ENCODE assay signal across 11 mouse cellular contexts in the genomic region with DNA sequence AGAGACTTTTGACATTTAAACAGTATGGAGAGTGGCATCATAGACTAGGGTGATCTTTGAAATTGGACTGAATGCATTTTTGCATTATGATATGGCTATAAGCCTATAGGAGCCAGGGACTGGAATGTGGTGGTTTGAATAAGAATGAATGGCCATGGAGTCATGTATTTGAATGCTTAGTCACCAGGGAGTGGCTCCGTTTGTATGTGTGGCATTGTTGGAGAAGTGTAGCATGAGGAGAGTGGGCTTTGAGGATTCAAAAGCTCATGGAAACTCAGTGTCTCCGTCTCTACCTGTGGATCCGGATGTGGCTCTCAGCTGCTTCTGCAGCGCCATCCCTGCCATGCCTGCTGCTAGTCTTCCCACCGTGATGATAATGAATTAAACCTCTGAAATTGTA. TPM values are rescaled to one million over a fixed set of nuclear protein-coding genes. Genes with fewer than 3 reads are reported as not detected.
A peak's percentile ranks its signal among the peaks of the same experiment; 100 is the strongest.
DNase-seq lines count a peak whose midpoint lies in the region; ATAC-seq and TF ChIP-seq lines count a peak whose summit lies in the region.
"Had no signal": no experiment of that assay in that cellular context is flagged by ENCODE, and none has a peak within 500 bp of the region (broad histone marks: within the 10 kb centered on the region; RNA-seq: fewer than 3 reads in every experiment).

No protein-coding gene starts in this region.

- H3ac ChIP-seq in C2C12 (ENCODE audit: control insufficient read depth, insufficient read length, low read depth): no peak overlapping the region

- TF ChIP-seq CTCF in C2C12 (IDR thresholded peaks at IDR 0.05; ENCODE audit: control insufficient read depth, insufficient read depth, insufficient read length): no peak
- TF ChIP-seq CTCF in thymus, adult 2 months (IDR thresholded peaks at IDR 0.05; ENCODE audit: borderline replicate concordance, control insufficient read depth, extremely low read depth, insufficient read depth, low read length, poor library complexity): no peak

- H3K9ac ChIP-seq in heart, embryonic 12.5 days: no peak overlapping the region
- H3K9ac ChIP-seq in forebrain, embryonic 14.5 days (ENCODE audit: low read length): 0 out of 2 replicates have a peak overlapping the region, but pooled peaks have one; percentile 21
- H3K9ac ChIP-seq in midbrain, embryonic 13.5 days (replicated peaks): peak overlapping the region; percentile 54; the same call in 1 of the 2 replicates

- H3K79me3 ChIP-seq in C2C12 (ENCODE audit: low read depth): peaks cover 68% of the 10 kb centered on the region

- WGBS in heart, embryonic 12.5 days: 72% methylated on average over 5 of the region's 5 CpGs
- 6% methylated on average over 5 of the region's 5 CpGs for WGBS in forebrain, embryonic 14.5 days
- WGBS in midbrain, embryonic 13.5 days: 13% methylated on average over 5 of the region's 5 CpGs
- 99% methylated on average over 5 of the region's 5 CpGs for WGBS in thymus, adult 2 months

- ATAC-seq in heart, embryonic 12.5 days (ENCODE audit: insufficient number of reproducible peaks, low FRiP score): no peak
- no peak for ATAC-seq in forebrain, embryonic 14.5 days
- ATAC-seq in midbrain, embryonic 13.5 days: 0 out of 2 replicates have a peak, but pooled peaks have one; percentile 2
- ATAC-seq: activated CD4-positive, CD25-positive, alpha-beta regulatory T cell, adult 4 months; intestine, postnatal 0 days had no signal

- TF ChIP-seq POLR2A in thymus, adult 2 months (IDR thresholded peaks at IDR 0.05; ENCODE audit: control insufficient read depth, extremely low read depth, insufficient read depth, low read length, poor library complexity): no peak

- H3K4me1 ChIP-seq in heart, embryonic 12.5 days (replicated peaks): peaks cover 34% of the 10 kb centered on the region
- peaks cover 25% of the 10 kb centered on the region for H3K4me1 ChIP-seq in forebrain, embryonic 14.5 days (ENCODE audit: control insufficient read depth, insufficient read depth, low read length)
- peaks cover 46% of the 10 kb centered on the region for H3K4me1 ChIP-seq in midbrain, embryonic 13.5 days (replicated peaks)
- H3K4me1 ChIP-seq in thymus, adult 2 months (replicated peaks; ENCODE audit: control insufficient read depth, insufficient read depth, low read length): peaks cover 8% of the 10 kb centered on the region

- no peaks in the 10 kb centered on the region for H3K9me3 ChIP-seq in heart, embryonic 12.5 days (replicated peaks)
- no peaks in the 10 kb centered on the region for H3K9me3 ChIP-seq in forebrain, embryonic 14.5 days (replicated peaks; ENCODE audit: control insufficient read depth, low read length)
- no peaks in the 10 kb centered on the region for H3K9me3 ChIP-seq in midbrain, embryonic 13.5 days

- H3K79me2 ChIP-seq in C2C12 (ENCODE audit: control insufficient read depth, insufficient read depth): peaks cover 100% of the 10 kb centered on the region

- peak overlapping the region; percentile 30; the same call in 1 of the 2 replicates for H3K27ac ChIP-seq in heart, embryonic 12.5 days (ENCODE audit: poor library complexity, severe bottlenecking)
- peak overlapping the region; percentile 72 for H3K27ac ChIP-seq in forebrain, embryonic 14.5 days (ENCODE audit: low read depth, low read length)
- peak overlapping the region; percentile 81 for H3K27ac ChIP-seq in midbrain, embryonic 13.5 days
- H3K27ac ChIP-seq in thymus, adult 2 months (ENCODE audit: control insufficient read depth, insufficient read depth, low read length): no peak overlapping the region

- H3K27me3 ChIP-seq in heart, embryonic 12.5 days (replicated peaks): no peaks in the 10 kb centered on the region
- H3K27me3 ChIP-seq in C2C12 (ENCODE audit: control insufficient read depth, insufficient read depth, insufficient read length): no peaks in the 10 kb centered on the region
- no peaks in the 10 kb centered on the region for H3K27me3 ChIP-seq in forebrain, embryonic 14.5 days (replicated peaks; ENCODE audit: control insufficient read depth, insufficient read depth, low read length)
- no peaks in the 10 kb centered on the region for H3K27me3 ChIP-seq in midbrain, embryonic 13.5 days
- H3K27me3 ChIP-seq in thymus, adult 2 months (ENCODE audit: control insufficient read depth, insufficient read depth, low read length): no peaks in the 10 kb centered on the region

- no peak for DNase-seq in heart, adult 9 months (ENCODE audit: low spot score in 2 of 2)
- no peak for DNase-seq in forebrain, embryonic 14.5 days (ENCODE audit: low spot score)
- DNase-seq in right cerebral cortex, postnatal 36 days (ENCODE audit: low spot score in 2 of 2): no peak
- no peak for DNase-seq in gastrocnemius, postnatal 10 days
- DNase-seq in thymus, adult 2 months: no peak
- DNase-seq: right cerebral cortex, adult 18-20 months had no signal

- peaks cover 37% of the 10 kb centered on the region for H3K36me3 ChIP-seq in heart, embryonic 12.5 days
- peaks cover 3% of the 10 kb centered on the region for H3K36me3 ChIP-seq in C2C12 (ENCODE audit: control insufficient read depth, insufficient read depth)
- 0 out of 2 replicates have a peak, but pooled peaks cover 9% of the 10 kb centered on the region for H3K36me3 ChIP-seq in forebrain, embryonic 14.5 days (ENCODE audit: control insufficient read depth, insufficient read depth, low read length)
- peaks cover 29% of the 10 kb centered on the region for H3K36me3 ChIP-seq in midbrain, embryonic 13.5 days
- peaks cover 10% of the 10 kb centered on the region; the same call in 1 of the 2 replicates for H3K36me3 ChIP-seq in thymus, adult 2 months (ENCODE audit: control insufficient read depth, insufficient read depth, low read length)

- no peak overlapping the region for H3K4me2 ChIP-seq in heart, embryonic 12.5 days
- peak overlapping the region; percentile 28; the same call in 1 of the 2 replicates for H3K4me2 ChIP-seq in forebrain, embryonic 14.5 days (ENCODE audit: low read length)
- H3K4me2 ChIP-seq in midbrain, embryonic 13.5 days (replicated peaks): peak overlapping the region; percentile 27

- no peak overlapping the region for H3K4me3 ChIP-seq in heart, embryonic 12.5 days
- no peak overlapping the region for H3K4me3 ChIP-seq in C2C12 (ENCODE audit: insufficient read depth, poor library complexity, severe bottlenecking)
- H3K4me3 ChIP-seq in forebrain, embryonic 14.5 days (ENCODE audit: low read depth, low read length): no peak overlapping the region
- H3K4me3 ChIP-seq in midbrain, embryonic 13.5 days (replicated peaks): no peak overlapping the region
- no peak overlapping the region for H3K4me3 ChIP-seq in thymus, adult 2 months (ENCODE audit: control insufficient read depth, insufficient read depth, low read length)

TF ChIP-seq in C2C12, 6 proteins besides CTCF, POLR2A, EP300 and RAD21:
- TF ChIP-seq CEBPB (IDR thresholded peaks at IDR 0.05; ENCODE audit: low read depth) (no peak), MAX (IDR thresholded peaks at IDR 0.05) (peak; percentile 59)

RNA-seq across cellular contexts. Expression of a gene that starts 35.4 kb away (rescaled TPM):
- 51.0 and 51.5 TPM in 2 replicates for polyA plus RNA-seq in heart, embryonic 12.5 days (2016; fragmentation: Nextera tagmentation; extraction: Ambion mirVana)
- polyA plus RNA-seq in C2C12 (2012; fragmentation: generic; extraction: Trizol): 6.8 TPM
- 27.1 and 42.0 TPM in 2 replicates for polyA plus RNA-seq in forebrain, embryonic 14.5 days (2014; fragmentation: Nextera tagmentation; extraction: Ambion mirVana)
- 48.5 and 49.9 TPM in 2 replicates for polyA plus RNA-seq in midbrain, embryonic 13.5 days (2015; fragmentation: Nextera tagmentation; extraction: Ambion mirVana)
- 10 to 100 TPM; 51.8 to 80.1 TPM for total RNA-seq in gastrocnemius, postnatal 10 days (2021)
- polyA plus RNA-seq in thymus, adult 2 months (2012; rRNA removed): 65.1 and 79.5 TPM in 2 replicates
